Mouse (Mus musculus) left cerebral cortex, postnatal 4 days (tissue): ENCODE measurements at regions not wholly inside any gene's neighbourhood (a gene's known extent, or its start where the extent isn't known, plus 50 kb on each side); places are given as distances from the start of the nearest gene placed in this dataset.

Source experiments
- DNase-seq: peaks from one replicate; pipeline ENCODE4 v3.0.0-alpha.2; 2022
- intact Hi-C: fragments of 180-260 bp; cut with DNase I; formaldehyde crosslinking; loops from one replicate; pipeline ENCODE4 v1.15.1; 2025

GRCm38 (mm10) chr4:30408525-30408924 lies 1555.4 kb upstream of the Map3k7 start:
- DNase-seq, result no peak
- intact Hi-C loops, result no loop called here

- no peak for DNase-seq
- intact Hi-C loops, result no loop called here
Measured at GRCm38 (mm10) chr4:30447644-30448043, 1516.3 kb upstream of the Map3k7 start.

DNA sequence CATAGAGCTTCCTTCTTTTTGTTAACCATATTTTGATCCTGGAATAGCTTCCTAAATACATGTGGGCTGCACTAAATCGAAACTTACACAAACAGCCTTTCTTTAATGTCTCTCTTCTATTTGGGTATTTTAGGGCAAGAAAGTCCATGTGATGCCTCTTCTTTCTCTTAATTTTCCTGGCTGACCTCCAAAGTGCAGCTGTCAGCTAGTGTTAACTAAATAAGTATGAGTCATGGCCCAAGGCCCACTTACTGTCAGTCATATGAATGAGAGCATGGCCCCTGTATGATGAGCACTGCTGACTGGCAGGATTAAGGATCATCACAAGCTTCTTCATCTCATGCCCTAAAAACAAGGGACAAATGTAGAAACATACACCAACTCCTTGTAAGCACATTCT lies 1513.5 kb upstream of the Map3k7 start:
- intact Hi-C loops, result no loop called here
- peak; percentile 50 for DNase-seq

DNA sequence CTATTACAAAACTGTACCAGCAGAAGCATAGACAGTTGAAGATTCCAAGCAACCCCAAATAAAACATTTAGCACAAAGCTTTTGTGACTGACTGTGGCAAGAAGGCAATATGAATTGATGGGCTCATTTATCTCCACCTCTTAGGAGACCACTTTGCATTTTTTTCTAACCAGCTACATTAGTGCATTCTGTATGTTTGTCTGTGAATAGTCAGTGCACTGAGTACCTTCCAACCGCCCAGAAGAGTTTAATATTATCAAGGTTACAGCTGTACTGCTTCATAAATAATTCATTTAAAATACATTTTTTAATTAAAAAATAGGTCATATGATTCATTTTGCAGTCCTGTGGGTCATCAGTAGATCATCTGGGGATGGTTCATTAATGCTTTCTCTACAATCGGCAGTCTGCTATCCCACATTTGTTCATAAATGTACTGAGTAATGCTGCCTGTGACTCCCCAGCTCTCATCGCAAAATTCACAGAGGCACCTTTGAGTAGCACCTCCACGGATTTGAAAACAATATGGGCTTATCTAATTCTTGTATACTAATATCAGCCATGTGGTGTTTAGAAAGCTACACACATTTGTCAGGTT lies 1496.5 kb upstream of the Map3k7 start:
- no peak for DNase-seq
- intact Hi-C loops, result no loop called here

- DNase-seq, result no peak
- intact Hi-C loops, result no loop called here
Measured at GRCm38 (mm10) chr4:30476621-30477020, 1487.3 kb upstream of the Map3k7 start.

- DNase-seq, result peak; percentile 5
- intact Hi-C loops, result no loop called here
Measured at GRCm38 (mm10) chr4:30500067-30500670, 1463.7 kb upstream of the Map3k7 start.
